Mouse (Mus musculus) spleen, adult 2 months (tissue): ENCODE data around the gene Gm45717.

Experiments used
- CTCF ChIP-seq: fragments of 200-500 bp; IDR thresholded peaks from 2 replicates; pipeline ENCODE4 v1.5.1; 2011; ENCODE audit warnings: mild to moderate bottlenecking, inconsistent platforms; ENCODE audit not compliant: insufficient read depth, insufficient read length, insufficient replicate concordance; ENCODE audit errors: extremely low read depth
- POLR2A ChIP-seq: fragments of 200-500 bp; IDR thresholded peaks from 2 replicates; pipeline ENCODE4 v1.6.1; 2011; ENCODE audit warnings: low read depth, low read length, inconsistent platforms

DNA sequence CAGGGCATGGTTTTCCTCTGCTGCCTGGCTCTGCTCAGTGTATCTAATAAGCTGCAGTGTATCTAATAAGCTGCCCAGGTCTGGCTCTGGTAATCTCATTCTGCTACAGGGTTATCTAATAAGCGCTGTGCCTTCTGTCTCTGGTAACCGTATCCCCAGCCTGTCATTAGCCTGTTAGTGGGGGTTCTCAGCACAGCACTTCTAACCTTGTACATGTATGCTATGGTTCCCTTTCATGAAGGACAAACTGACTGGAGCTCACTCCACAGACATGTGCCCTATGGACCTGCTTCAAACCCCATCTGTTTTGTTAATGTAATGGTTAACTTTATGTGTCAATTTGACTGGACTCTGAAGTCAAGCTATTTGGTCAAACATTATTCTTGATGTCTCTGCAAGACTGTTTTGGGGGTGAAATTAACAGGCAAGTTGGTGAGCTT, 50.1 kb downstream of the Gm45717 start:
- TF ChIP-seq CTCF (no peak), POLR2A (no peak)
